Mouse (Mus musculus) mouse trophoblast stem cell (cell line): ENCODE results near the gene Rbm15.
"Not testable (repeated sequence)": the region's sequence is repeated elsewhere in the genome, so short reads cannot be mapped to it uniquely, and the experiment has no call there.

Experiments used
- in situ Hi-C, 2 experiments: fragments of 300-500 bp; cut with MseI, MboI; formaldehyde crosslinking; loops; 2 replicates in 1 of 2; 3 replicates in 1 of 2; pipeline ENCODE4 v1.15.1; 2025

Gene Rbm15

DNA sequence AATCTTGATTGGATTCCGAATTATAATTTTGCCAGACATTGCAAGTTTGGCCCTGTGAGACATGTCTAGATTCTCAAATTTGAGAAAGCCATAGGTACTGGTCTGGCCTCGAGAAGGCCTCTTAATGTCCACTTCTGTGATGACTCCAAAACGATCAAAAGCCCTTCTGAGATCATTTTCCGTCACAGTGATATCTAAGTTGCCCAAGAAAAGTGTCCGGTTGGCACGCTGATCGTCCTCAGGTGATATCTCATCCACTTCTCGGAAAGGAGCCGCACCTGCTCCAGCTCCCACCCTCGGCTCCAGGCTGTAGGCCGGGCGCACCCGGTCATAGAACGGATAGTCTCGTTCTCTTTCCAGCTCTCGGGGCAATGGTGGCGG is 1.7 kb downstream of the Rbm15 start:
- in situ Hi-C loops: no loop called here

DNA sequence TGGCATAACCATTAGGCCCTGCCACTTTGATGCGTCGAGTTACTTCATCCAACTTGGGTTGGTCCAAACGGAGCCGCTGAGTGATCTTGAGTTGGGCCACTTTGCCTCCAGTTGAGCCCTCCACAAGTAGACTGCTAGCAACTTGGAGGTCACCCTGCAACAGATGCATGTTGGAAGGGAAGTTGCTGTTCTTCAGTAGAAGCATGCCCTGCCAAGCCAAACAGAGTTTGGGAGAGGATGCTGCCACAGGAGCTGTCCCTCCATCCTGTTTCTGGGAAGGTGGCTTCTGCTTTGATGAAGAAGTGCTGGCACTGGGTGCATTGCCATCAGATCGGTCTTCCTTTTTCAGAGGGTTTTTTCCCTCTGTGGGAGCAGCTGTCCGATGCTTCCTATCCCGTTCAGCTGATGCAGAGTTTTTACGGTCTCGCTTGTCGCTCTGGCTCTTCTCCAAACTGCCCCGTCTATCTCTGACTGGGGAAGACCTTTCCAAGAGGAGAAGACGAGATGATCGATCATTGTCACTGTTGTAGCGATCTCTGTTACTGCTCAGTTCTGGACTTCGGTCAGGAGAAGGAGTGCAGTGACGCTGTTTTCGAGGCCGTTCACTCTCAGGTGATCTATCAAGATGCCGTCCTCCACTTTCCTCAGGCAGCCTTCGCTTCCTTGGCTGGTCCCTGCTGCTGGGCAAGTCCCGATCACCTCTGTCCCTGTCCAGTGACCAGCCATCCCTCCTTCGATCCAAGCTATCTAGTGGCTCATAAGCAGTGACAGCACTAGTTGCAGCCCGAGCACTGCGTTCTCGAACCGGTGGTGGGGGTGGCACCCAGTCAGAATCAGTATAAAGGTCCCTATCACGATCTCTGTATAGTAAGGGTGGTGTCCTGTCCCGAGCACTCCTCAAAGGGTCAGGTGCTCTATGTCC is 2.7 kb downstream of the Rbm15 start:
- in situ Hi-C loops: no loop called here

DNA sequence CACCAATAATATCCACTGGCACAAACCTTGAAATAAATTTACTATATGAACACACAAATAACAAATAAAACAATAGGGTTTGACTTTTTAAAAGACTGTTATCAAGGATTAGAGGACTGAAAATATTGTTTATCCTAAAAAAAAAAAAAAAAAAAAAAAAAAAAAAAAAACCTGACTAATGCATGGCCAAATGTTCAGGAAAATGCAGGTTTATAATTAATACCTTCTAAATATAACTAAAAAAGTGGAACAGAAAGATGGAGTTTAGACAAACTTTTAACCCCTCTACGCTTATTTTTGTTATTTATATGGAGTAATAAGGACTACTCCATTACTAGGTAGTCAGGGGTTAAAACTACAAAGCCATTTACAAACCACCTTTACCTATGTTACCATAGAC is 7.0 kb downstream of the Rbm15 start:
- in situ Hi-C loops: no loop called here

DNA sequence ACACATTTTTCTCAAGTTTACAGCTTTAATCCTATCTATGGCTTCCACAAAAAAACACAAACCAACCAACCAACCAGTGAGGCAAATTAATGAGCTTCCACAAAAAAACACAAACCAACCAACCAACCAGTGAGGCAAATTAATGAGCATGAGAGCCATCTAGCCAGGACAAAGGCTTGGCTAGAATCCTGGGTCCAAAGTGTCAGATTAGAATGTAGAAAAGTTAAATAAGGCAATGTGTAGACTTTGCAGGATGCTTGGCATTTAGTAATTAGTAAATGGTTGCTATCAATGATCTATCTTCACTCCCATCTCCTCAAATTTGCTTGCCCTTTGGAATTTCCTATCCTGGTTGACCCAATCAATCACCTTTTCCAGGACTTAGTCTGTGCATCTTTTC is 11.7 kb downstream of the Rbm15 start:
- in situ Hi-C loops: no loop called here

DNA sequence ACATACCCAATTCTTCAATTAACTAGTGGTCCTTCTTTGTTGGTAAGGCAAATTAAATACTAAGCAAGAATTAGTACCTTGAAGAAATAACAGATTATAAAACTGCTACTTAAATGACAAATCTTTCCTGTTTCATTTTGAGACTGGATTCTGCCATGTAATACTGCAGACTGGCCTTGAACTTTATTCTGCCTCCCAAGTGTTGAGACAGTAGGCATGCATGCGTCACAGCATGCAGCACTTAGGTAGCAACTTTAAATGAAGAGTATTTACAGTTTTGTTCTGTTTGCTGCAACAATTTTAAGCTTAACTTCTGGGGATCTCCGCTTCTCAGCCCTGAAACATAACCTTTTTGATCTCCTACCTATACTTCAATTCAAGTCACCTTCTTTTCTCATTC is 12.3 kb downstream of the Rbm15 start:
- in situ Hi-C loops: no loop called here

DNA sequence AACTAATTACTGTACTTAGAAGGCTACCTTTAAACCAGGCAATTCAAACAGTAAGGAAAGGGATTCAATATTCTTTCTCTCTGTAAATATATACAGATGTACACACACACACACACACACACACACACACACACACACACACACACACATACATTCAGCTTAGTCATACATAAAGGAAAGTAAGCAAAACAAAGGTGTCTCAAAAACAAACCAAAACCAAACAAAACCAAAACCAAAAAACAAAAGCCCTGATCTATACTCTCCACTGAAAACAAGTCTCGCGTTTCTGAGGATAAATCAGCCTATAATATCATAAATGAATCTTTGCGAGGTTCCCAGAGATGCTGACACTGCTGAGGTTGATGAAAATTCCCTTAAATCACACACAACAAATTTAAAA is 16.1 kb downstream of the Rbm15 start:
- in situ Hi-C loops: no loop called here

DNA sequence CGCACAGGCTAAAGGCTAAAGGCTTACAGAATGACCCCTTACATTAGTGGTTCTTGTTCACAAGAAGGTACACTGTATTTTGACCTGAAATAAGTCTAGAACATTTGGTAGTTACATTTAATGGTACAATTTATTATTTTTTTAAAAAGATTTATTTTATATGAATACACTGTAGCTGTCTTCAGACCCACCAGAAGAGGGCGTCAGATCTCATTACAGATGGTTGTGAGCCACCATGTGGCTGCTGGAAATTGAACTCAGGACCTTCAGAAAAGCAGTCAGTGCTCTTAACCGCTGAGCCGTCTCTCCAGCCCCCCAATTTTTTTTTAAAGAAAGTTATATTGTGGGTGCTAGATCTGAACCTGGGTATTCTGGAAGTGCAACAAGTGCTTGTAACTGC is 36.6 kb downstream of the Rbm15 start:
- in situ Hi-C loops: not testable (repeated sequence)

DNA sequence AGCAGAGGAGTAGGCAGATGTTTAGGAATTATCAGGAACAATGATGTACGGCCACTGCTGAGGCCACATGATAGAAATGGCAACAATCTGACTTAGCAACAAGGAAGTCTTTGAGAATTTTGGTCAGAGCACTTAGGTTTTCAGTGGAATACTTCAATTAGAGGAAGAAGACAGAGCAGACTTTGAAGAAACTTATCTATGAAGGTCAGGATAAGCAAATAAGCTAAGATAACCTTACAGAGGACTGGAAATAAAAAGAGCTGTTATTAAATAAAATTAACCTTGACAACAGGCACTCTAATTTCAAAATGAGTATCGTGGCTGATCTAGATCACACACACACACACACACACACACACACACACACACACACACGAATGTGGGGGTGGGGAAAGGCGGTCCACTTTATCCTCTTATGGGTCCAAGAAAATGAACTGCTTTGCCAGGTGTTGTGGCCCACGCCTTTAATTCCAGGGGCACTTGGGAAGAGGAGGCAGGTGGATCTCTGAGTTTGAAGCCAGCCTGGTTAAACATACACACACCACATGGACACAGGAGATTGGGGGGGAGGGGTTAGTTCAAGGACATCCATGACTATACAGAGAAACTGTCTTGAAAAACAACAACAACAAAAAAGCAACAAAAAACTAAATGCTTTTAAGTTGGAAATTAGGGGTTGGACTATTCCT is 37.7 kb downstream of the Rbm15 start:
- in situ Hi-C loops: no loop called here

DNA sequence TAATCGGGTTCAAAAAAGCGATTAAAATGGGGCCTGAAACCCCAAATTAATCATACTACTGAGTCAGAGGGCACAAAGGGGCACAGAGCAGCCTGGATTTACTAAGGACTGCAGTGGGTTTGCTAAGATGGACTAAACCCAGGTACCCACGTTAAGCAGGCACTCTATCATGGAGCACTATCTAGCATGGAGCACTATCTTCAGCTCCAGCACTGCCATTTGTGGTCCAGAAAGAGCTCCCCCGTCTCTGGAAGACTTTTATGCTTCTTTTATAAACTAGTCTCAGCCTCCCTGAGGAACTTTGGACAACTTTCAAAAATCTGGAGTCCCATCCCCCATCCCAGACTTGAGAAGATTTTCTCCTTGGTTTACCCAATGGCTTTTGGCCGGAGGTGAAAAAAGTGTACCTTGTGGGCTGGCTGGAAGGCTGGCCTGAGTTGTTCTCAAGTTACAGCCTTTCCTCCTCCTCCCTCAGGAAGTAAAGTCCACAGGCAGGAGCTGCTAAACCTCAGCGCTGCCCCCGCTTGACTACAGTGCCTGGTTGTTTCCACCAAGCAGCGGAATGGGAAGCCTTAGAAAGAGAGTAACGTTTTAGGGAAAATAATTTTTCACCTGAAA is 42.6 kb downstream of the Rbm15 start, which contains the start of gene Slc16a4:
TSS of gene Slc16a4 (plus strand) at position 467 of the 618 bp plus-strand sequence.
- in situ Hi-C loops: no loop called here

DNA sequence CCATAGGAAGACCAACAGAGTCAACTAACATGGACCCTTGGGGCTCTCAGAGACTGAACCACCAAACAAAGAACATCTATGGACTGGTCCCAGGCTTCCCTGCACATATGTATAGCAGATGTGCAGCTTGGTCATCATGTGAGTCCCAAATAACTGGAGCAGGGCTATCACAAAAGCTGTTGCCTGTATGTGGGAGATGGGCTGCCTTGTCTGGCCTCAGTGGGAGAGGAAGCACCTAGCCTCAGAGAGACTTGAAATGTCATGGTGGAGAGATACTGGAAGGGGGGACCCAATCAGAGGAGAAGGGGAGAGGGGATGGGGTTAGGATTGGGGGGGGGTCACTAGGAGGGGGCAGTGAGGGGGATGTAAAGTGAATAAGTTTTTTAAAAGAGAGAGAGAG is 46.1 kb downstream of the Rbm15 start:
- in situ Hi-C loops: no loop called here

DNA sequence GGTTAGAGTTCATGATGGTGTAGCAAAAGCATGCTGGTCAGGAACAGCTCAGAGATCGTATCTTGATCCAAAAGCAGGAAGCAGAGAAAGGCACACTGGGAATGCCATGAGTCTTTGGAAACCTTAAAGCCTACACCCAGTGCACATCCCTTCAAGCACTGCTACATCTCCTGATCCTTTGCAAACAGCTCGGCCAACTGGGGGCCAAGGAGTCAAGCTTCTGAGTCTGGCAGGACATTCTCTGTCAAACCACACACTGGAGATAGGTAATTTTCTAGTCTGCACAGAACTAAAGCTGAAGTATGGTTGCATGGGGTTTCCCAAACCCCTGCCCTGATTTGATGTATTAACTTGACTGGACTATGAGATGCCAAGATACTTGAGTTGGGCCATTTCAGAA is 47.4 kb downstream of the Rbm15 start:
- in situ Hi-C loops: no loop called here

DNA sequence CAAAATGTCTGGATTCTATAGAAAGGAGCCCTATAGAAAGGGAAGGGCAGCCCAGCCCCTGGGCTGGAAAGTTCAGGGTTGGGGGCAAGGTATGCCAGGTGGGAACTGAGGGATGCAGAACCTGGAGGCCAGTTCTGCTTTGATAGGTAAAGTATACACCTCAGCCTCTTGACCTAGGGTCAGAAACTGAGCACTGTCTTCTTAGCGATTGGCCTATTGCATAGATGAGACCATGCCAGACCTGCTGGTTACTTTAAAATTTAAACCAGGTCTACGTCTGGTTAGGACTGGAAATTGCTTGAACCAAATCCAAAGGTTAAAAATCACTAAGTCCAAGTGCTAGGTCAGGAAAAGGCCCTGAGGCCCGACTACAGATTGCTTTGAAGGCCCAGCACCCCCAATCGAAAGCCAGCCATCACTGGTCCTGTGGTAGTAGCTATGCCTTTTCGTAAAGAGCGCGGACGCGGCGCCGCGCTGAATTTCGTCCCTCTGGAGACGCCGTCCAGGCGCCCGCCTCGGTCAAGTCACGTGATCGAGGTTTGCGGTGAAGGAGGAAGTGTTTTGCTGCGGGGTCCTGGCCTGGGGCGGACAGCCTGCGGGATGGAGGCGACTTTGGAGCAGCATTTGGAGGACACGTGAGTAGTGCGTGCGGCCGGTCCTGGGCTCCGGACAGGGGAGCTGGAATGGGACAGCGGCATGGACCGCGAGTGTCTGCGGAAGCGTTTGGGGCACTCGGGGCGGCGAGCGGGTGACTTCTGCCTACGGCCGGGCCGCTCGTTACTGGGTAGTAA is 54.8 kb downstream of the Rbm15 start, which contains the start of gene Lamtor5:
TSS of gene Lamtor5 (plus strand) at position 380 of the 791 bp plus-strand sequence.
- in situ Hi-C loops: no loop called here

DNA sequence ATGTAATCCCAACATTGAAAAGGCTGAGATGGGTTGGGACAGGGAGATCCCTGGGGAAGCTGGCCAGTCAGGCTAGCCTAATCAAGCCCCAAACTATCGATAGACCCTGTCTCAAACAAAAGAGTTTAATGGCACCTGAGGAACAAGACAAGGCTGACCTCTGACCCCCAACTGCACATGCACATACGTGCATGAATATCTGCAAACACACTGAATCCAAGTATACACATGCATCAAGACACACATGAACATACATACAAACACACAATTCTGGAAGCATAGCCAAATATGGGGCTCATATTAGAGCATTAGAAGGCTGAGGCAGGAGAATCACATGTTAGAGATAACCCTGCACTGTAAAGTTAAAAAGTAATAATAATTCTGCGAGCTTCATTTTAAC is 56.8 kb downstream of the Rbm15 start:
- in situ Hi-C loops: no loop called here

DNA sequence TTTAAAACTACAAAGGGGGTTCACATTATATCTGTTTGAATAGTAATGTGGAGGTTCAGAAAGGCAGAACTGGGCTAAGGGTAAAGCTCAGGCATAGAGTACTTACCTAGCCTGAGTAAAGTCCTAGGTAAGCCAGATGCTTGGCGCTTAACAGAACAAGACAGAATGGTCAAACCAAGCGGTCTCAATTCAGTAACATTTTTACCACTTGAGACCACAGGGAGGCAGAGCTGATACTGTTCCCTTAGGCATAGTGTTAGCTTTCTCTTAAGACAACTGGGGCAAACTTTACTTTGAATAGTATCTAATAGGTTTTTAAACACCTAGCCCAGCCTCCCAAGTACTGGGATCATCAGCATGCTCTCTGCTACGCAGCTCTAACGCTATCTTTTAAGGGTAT is 57.5 kb downstream of the Rbm15 start:
- in situ Hi-C loops: no loop called here
